Mouse (Mus musculus) heart, adult 2 months (tissue): ENCODE measurements at regions not wholly inside any gene's neighbourhood (a gene's known extent, or its start where the extent isn't known, plus 50 kb on each side); places are given as distances from the start of the nearest gene placed in this dataset.

ENCODE experiments used
- CTCF ChIP-seq: fragments of 200-600 bp; IDR thresholded peaks from 2 replicates; pipeline ENCODE4 v1.8.1; 2022; ENCODE audit warnings: antibody characterized with exemption, mild to moderate bottlenecking, moderate library complexity
- EP300 ChIP-seq: fragments of 200-500 bp; IDR thresholded peaks from 2 replicates; pipeline ENCODE4 v1.6.1; 2011; ENCODE audit warnings: low read depth, low read length, control low read depth; ENCODE audit not compliant: insufficient read depth
- POLR2A ChIP-seq: fragments of 200-500 bp; IDR thresholded peaks from 2 replicates; pipeline ENCODE4 v1.6.1; 2011; ENCODE audit warnings: mild to moderate bottlenecking, low read depth, low read length, control low read depth; ENCODE audit not compliant: insufficient read depth

DNA sequence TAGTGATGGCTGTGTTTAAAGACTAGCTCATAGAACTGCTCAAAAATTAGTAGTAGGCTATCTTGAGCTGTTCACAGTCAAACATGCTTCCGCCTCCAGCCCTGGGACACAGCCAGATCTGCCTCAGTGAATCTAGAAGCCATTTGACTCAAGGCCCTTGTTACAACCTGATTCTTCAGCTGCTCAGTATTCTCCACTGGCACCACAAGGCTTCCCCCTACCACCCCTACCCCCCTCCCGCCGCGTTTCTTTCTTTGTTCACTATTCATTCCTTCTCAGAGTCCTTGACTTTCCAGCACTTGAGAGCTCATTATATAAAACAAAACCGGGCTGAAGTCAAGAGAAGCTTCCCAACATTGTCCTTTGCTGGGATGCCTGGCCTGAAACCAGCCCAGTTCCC is 278.7 kb downstream of the Hlx start:
- TF ChIP-seq EP300 (no peak), POLR2A (no peak), CTCF (no peak)
